7 mouse cellular contexts compared by ENCODE assay signal in the genomic region with DNA sequence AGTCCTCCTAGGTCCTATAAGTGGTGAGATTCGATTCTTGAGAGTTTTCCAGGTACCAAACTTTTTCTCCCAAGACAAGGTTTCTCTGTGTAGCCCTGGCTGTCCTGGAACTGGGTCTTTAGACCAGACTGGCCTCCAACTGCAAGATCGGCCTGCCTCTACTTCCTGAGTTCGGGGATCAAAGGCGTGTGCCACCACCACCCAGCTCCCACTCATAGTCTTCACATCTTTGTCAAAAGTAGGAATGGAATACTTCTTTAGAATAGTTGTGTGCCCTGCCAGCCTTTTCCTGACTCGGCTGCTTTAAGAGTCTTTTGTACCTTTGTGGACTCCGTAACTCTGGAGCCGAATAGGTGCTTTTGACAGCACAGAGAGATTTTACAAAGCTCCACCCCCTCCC. TPM values are rescaled to one million over a fixed set of nuclear protein-coding genes. Genes with fewer than 3 reads are reported as not detected.
DNase-seq lines count a peak whose midpoint lies in the region; ATAC-seq lines count a peak whose summit lies in the region.

No protein-coding gene starts in this region.

- no peaks in the 10 kb centered on the region for H3K27me3 ChIP-seq in lung, embryonic 16.5 days (ENCODE audit: control insufficient read depth, insufficient read depth, low read depth, low read length)
- no peaks in the 10 kb centered on the region for H3K27me3 ChIP-seq in forebrain, embryonic 14.5 days (replicated peaks; ENCODE audit: control insufficient read depth, insufficient read depth, low read length)
- H3K27me3 ChIP-seq in liver, embryonic 15.5 days: no peaks in the 10 kb centered on the region

- H3K4me2 ChIP-seq in lung, embryonic 16.5 days (ENCODE audit: low read depth, low read length): peak overlapping the region; percentile 96
- peak overlapping the region; percentile 99 for H3K4me2 ChIP-seq in forebrain, embryonic 14.5 days (ENCODE audit: low read length)
- H3K4me2 ChIP-seq in liver, embryonic 15.5 days: peak overlapping the region; percentile 93

- peak overlapping the region; percentile 92 for H3K9ac ChIP-seq in lung, embryonic 16.5 days (ENCODE audit: low read length)
- H3K9ac ChIP-seq in forebrain, embryonic 14.5 days (ENCODE audit: low read length): peak overlapping the region; percentile 99
- peak overlapping the region; percentile 73 for H3K9ac ChIP-seq in liver, embryonic 15.5 days

- H3K4me3 ChIP-seq in lung, embryonic 16.5 days (ENCODE audit: low read length): peak overlapping the region; percentile 84
- peak overlapping the region; percentile 99 for H3K4me3 ChIP-seq in forebrain, embryonic 14.5 days (ENCODE audit: low read depth, low read length)
- H3K4me3 ChIP-seq in liver, embryonic 15.5 days (replicated peaks): peak overlapping the region; percentile 70

- H3K4me1 ChIP-seq in lung, embryonic 16.5 days (replicated peaks; ENCODE audit: control insufficient read depth, insufficient read depth, low read length): peaks cover 67% of the 10 kb centered on the region
- peaks cover 41% of the 10 kb centered on the region for H3K4me1 ChIP-seq in forebrain, embryonic 14.5 days (ENCODE audit: control insufficient read depth, insufficient read depth, low read length)
- peaks cover 98% of the 10 kb centered on the region for H3K4me1 ChIP-seq in liver, embryonic 15.5 days (replicated peaks)

- peaks cover 31% of the 10 kb centered on the region for H3K36me3 ChIP-seq in lung, embryonic 16.5 days (ENCODE audit: control insufficient read depth, insufficient read depth, low read length)
- peaks cover 64% of the 10 kb centered on the region for H3K36me3 ChIP-seq in forebrain, embryonic 14.5 days (ENCODE audit: control insufficient read depth, insufficient read depth, low read length)
- H3K36me3 ChIP-seq in liver, embryonic 15.5 days (replicated peaks): peaks cover 63% of the 10 kb centered on the region

- peak overlapping the region; percentile 83 for H3K27ac ChIP-seq in lung, embryonic 16.5 days (ENCODE audit: low read length)
- H3K27ac ChIP-seq in forebrain, embryonic 14.5 days (ENCODE audit: low read depth, low read length): no peak overlapping the region; the same call in 1 of the 2 replicates
- peak overlapping the region; percentile 83 for H3K27ac ChIP-seq in liver, embryonic 15.5 days (replicated peaks)

- no peak for ATAC-seq in lung, embryonic 16.5 days (ENCODE audit: low read depth)
- no peak for ATAC-seq in forebrain, embryonic 14.5 days
- no peak for ATAC-seq in liver, embryonic 15.5 days (ENCODE audit: insufficient read depth)

- no peaks in the 10 kb centered on the region for H3K9me3 ChIP-seq in lung, embryonic 16.5 days (ENCODE audit: control insufficient read depth, low read length)
- H3K9me3 ChIP-seq in forebrain, embryonic 14.5 days (replicated peaks; ENCODE audit: control insufficient read depth, low read length): no peaks in the 10 kb centered on the region
- H3K9me3 ChIP-seq in liver, embryonic 15.5 days (replicated peaks): no peaks in the 10 kb centered on the region

- DNase-seq in lung, postnatal 14 days: no peak
- no peak for DNase-seq in forebrain, embryonic 14.5 days (ENCODE audit: low spot score)
- peak; percentile 45 to 54 for DNase-seq in thymus, postnatal 36 days
- no peak for DNase-seq in adrenal gland, adult 18-20 months (ENCODE audit: low spot score in 2 of 2)
- no peak for DNase-seq in layer of hippocampus, postnatal 10 days (ENCODE audit: low spot score in 2 of 2)

- 8% methylated on average over 7 of the region's 7 CpGs for WGBS in lung, embryonic 16.5 days
- 18% methylated on average over 7 of the region's 7 CpGs for WGBS in forebrain, embryonic 14.5 days
- 44% methylated on average over 7 of the region's 7 CpGs for WGBS in liver, embryonic 15.5 days (ENCODE audit: insufficient replicate concordance)

RNA-seq across cellular contexts. Expression of a gene that starts 2.7 kb away (rescaled TPM):
- polyA plus RNA-seq in lung, embryonic 16.5 days (2015; fragmentation: Nextera tagmentation; extraction: Ambion mirVana): 225 and 232 TPM in 2 replicates
- polyA plus RNA-seq in forebrain, embryonic 14.5 days (2014; fragmentation: Nextera tagmentation; extraction: Ambion mirVana): 220 and 266 TPM in 2 replicates
- 108 and 124 TPM in 2 replicates for polyA plus RNA-seq in liver, embryonic 15.5 days (2015; fragmentation: Nextera tagmentation; extraction: Ambion mirVana)
- 100 to 1,000 TPM; 836 to 847 TPM for total RNA-seq in adrenal gland, adult 18-20 months (2021)
- 100 to 1,000 TPM; 715 to 736 TPM for total RNA-seq in layer of hippocampus, postnatal 10 days (2021)

RNA-seq across cellular contexts. Expression of a gene that starts 36.7 kb away (rescaled TPM):
- 0.40 and 0.49 TPM in 2 replicates for polyA plus RNA-seq in lung, embryonic 16.5 days (2015; fragmentation: Nextera tagmentation; extraction: Ambion mirVana)
- 0.10 and 0.42 TPM in 2 replicates for polyA plus RNA-seq in forebrain, embryonic 14.5 days (2014; fragmentation: Nextera tagmentation; extraction: Ambion mirVana)
- 0.03 TPM in 1 of 2 replicates, not detected in the other for polyA plus RNA-seq in liver, embryonic 15.5 days (2015; fragmentation: Nextera tagmentation; extraction: Ambion mirVana)
- total RNA-seq in adrenal gland, adult 18-20 months (2021): 10 to 100 TPM in 1 of 2 experiments, 1 to 10 TPM in 1; 5.2 to 15.0 TPM
- 1 to 10 TPM; 1.5 to 2.8 TPM for total RNA-seq in layer of hippocampus, postnatal 10 days (2021)

Comparison
In these comparisons a context has a peak if more than half of its experiments do, and no peak if none do; other contexts are left out.
1. DNase-seq: peak in thymus, postnatal 36 days (2 of 2); none in lung, postnatal 14 days (single experiment), forebrain, embryonic 14.5 days (single experiment), adrenal gland, adult 18-20 months (0 of 2) and layer of hippocampus, postnatal 10 days (0 of 2).
2. Peak in every context shown above with its lines, with median percentiles within 50 percentile points of each other: H3K4me2 ChIP-seq, H3K4me3 ChIP-seq and H3K9ac ChIP-seq.